Mouse (Mus musculus) left cerebral cortex, postnatal 4 days (tissue): ENCODE data around the gene Tmem150c. TPM values are rescaled to one million over a fixed set of nuclear protein-coding genes. Genes with fewer than 3 reads are reported as not detected.
A peak's percentile ranks its signal among the peaks of the same experiment; 100 is the strongest.

ENCODE experiments used
- DNase-seq: peaks from one replicate; pipeline ENCODE4 v3.0.0-alpha.2; 2022
- intact Hi-C: fragments of 180-260 bp; cut with DNase I; formaldehyde crosslinking; loops from one replicate; pipeline ENCODE4 v1.15.1; 2025
- total RNA-seq, 2 experiments: library from RNA; stranded (reverse); gene quantifications; 2 replicates each; pipeline ENCODE4 v1.2.3; 2021

Tmem150c gene
- total RNA-seq = 100 to 1,000 TPM; 101 to 108 TPM

- DNase-seq = no peak
- intact Hi-C loops = loop anchor here (5.0 kb wide), 1 partner anchor 87 kb away; no protein-coding TSS in a partner anchor
Observed at GRCm38 (mm10) chr5:100159638-100159973, at the start of gene Tmem150c. Gene Tmem150c, minus strand, starts transcription at chr5:100159808.

- intact Hi-C loops = no loop called here
- no peak for DNase-seq
Observed at GRCm38 (mm10) chr5:100209093-100209492, 49.5 kb upstream of the Tmem150c start.

GRCm38 (mm10) chr5:100206675-100207074 is 47.1 kb upstream of the Tmem150c start:
- DNase-seq = no peak
- intact Hi-C loops = no loop called here

- peak; percentile 32 for DNase-seq
- intact Hi-C loops = no loop called here
Observed at GRCm38 (mm10) chr5:100205519-100206189, 46.0 kb upstream of the Tmem150c start.

GRCm38 (mm10) chr5:100200805-100201204 is 41.2 kb upstream of the Tmem150c start:
- DNase-seq = peak; percentile 32
- intact Hi-C loops = no loop called here

GRCm38 (mm10) chr5:100200296-100200695 is 40.7 kb upstream of the Tmem150c start:
- intact Hi-C loops = no loop called here
- no peak for DNase-seq

GRCm38 (mm10) chr5:100199092-100199853 is 39.7 kb upstream of the Tmem150c start:
- no peak for DNase-seq
- intact Hi-C loops = no loop called here

GRCm38 (mm10) chr5:100197476-100197875 is 37.9 kb upstream of the Tmem150c start:
- intact Hi-C loops = no loop called here
- DNase-seq = no peak

- DNase-seq = no peak
- intact Hi-C loops = no loop called here
Observed at GRCm38 (mm10) chr5:100196854-100197431, 37.3 kb upstream of the Tmem150c start.

GRCm38 (mm10) chr5:100196397-100196796 is 36.8 kb upstream of the Tmem150c start:
- intact Hi-C loops = no loop called here
- no peak for DNase-seq

- intact Hi-C loops = no loop called here
- no peak for DNase-seq
Observed at GRCm38 (mm10) chr5:100191438-100192190, 32.0 kb upstream of the Tmem150c start.

GRCm38 (mm10) chr5:100187035-100187901 is 27.7 kb upstream of the Tmem150c start:
- intact Hi-C loops = no loop called here
- DNase-seq = no peak

- no peak for DNase-seq
- intact Hi-C loops = no loop called here
Observed at GRCm38 (mm10) chr5:100186618-100187017, 27.0 kb upstream of the Tmem150c start.

- intact Hi-C loops = no loop called here
- no peak for DNase-seq
Observed at GRCm38 (mm10) chr5:100185895-100186294, 26.3 kb upstream of the Tmem150c start.

GRCm38 (mm10) chr5:100181011-100181410 is 21.4 kb upstream of the Tmem150c start:
- intact Hi-C loops = no loop called here
- no peak for DNase-seq

- DNase-seq = peak; percentile 47
- intact Hi-C loops = no loop called here
Observed at GRCm38 (mm10) chr5:100178781-100179165, 19.2 kb upstream of the Tmem150c start.

GRCm38 (mm10) chr5:100178122-100178780 is 18.6 kb upstream of the Tmem150c start:
- peak; percentile 37 for DNase-seq
- intact Hi-C loops = no loop called here

GRCm38 (mm10) chr5:100177547-100177946 is 17.9 kb upstream of the Tmem150c start:
- intact Hi-C loops = no loop called here
- DNase-seq = no peak

GRCm38 (mm10) chr5:100176096-100176495 is 16.5 kb upstream of the Tmem150c start:
- no peak for DNase-seq
- intact Hi-C loops = no loop called here

GRCm38 (mm10) chr5:100175582-100175981 is 16.0 kb upstream of the Tmem150c start:
- DNase-seq = peak; percentile 27
- intact Hi-C loops = no loop called here
